Mouse (Mus musculus) liver, embryonic 11.5 days (tissue): ENCODE measurements around the gene Rassf10. TPM values are rescaled to one million over a fixed set of nuclear protein-coding genes. Genes with fewer than 3 reads are reported as not detected.

Experiments used
- ATAC-seq: fragments of 200-750 bp; cut with Nextera tagmentation; replicated peaks from 2 replicates; pipeline ENCODE4 v1.8.0; 2017; ENCODE audit warnings: moderate number of reproducible peaks, mild to moderate bottlenecking, moderate TSS enrichment, moderate library complexity; ENCODE audit not compliant: low FRiP score
- DNase-seq: peaks from one replicate; pipeline ENCODE4 v3.0.0-alpha.2; 2017; ENCODE audit warnings: low spot score
- H3K27ac ChIP-seq: fragments of 300-500 bp; sonication (generic); 2 replicates; pipeline ENCODE4 v1.5.1; 2014; ENCODE audit warnings: mild to moderate bottlenecking, low read depth, low read length, control low read depth
- H3K27me3 ChIP-seq: fragments of 300-500 bp; sonication (generic); replicated peaks from 2 replicates; pipeline ENCODE4 v1.6.1; 2014; ENCODE audit warnings: low read length, mixed read lengths; ENCODE audit not compliant: control insufficient read depth, insufficient read depth
- H3K36me3 ChIP-seq: fragments of 300-500 bp; sonication (generic); 2 replicates; pipeline ENCODE4 v1.6.1; 2014; ENCODE audit warnings: mild to moderate bottlenecking, low read length, moderate library complexity, mixed read lengths; ENCODE audit not compliant: control insufficient read depth, insufficient read depth
- H3K4me1 ChIP-seq: fragments of 300-500 bp; sonication (generic); replicated peaks from 2 replicates; pipeline ENCODE4 v1.6.1; 2014; ENCODE audit warnings: low read length, mixed read lengths; ENCODE audit not compliant: control insufficient read depth, insufficient read depth
- H3K4me2 ChIP-seq: fragments of 300-500 bp; sonication (generic); 2 replicates; pipeline ENCODE4 v1.6.1; 2014; ENCODE audit warnings: mild to moderate bottlenecking, control low read depth, moderate library complexity
- H3K4me3 ChIP-seq: fragments of 300-500 bp; sonication (generic); 2 replicates; pipeline ENCODE4 v1.5.1; 2014; ENCODE audit warnings: low read depth, low read length, control low read depth
- H3K9ac ChIP-seq: fragments of 300-500 bp; sonication (generic); 2 replicates; pipeline ENCODE4 v1.6.1; 2014; ENCODE audit warnings: low read depth, low read length, control low read depth
- H3K9me3 ChIP-seq: fragments of 300-500 bp; sonication (generic); 2 replicates; pipeline ENCODE4 v1.6.1; 2016; ENCODE audit warnings: low read length, inconsistent platforms, mixed read lengths; ENCODE audit not compliant: control insufficient read depth
- WGBS: fragments of 180-500 bp; shearing (Covaris S2); extraction: QIAGEN DNeasy Blood & Tissue Kit; methylation state at CpG from one replicate; pipeline ENCODE4 v1.1.7; 2014; 5-methylcytosine and 5-hydroxymethylcytosine counted together
- polyA plus RNA-seq: library from polyadenylated mRNA; unstranded; fragments of >200 nt; fragmentation: Nextera tagmentation; extraction: Ambion mirVana; gene quantifications from 2 replicates; pipeline ENCODE4 v1.2.1, GENCODE M21; 2014

The Rassf10 gene
- polyA plus RNA-seq: 0.07 and 0.19 TPM in 2 replicates

DNA sequence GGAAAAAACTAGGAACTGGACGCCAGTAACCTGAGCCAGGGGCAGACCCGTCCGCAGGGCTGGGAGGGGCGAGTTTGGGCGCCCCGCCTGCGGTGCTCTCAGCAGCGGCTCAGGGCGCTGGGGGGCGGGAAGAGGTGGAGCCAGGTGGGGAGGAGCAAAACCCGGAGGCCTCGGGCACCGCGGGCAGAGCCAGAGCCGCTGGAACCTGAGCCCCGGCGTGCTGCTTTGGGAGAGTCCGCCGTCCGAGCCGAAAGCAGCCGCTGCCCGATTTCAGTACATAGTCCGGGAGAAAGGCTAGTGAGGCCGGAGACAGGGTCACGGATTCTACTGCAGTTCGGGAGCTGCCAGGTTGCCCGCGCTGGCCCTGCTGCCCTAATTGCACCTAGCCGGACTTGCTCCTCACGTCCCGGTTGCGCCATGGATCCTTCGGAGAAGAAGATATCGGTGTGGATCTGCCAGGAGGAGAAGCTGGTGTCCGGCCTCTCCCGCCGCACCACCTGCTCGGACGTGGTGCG lies at the start of gene Rassf10:
Gene Rassf10 (plus strand): TSS at position 186 of the 515 bp plus-strand sequence.
- peak within 1 kb of the TSS; percentile 61 for H3K4me2 ChIP-seq
- H3K27me3 ChIP-seq: peaks cover 50% of the 10 kb centered on the region
- ATAC-seq (peak; percentile 71), DNase-seq (peak; percentile 73)
- peak within 1 kb of the TSS; percentile 36 for H3K4me3 ChIP-seq
- peaks cover 3% of the 10 kb centered on the region for H3K4me1 ChIP-seq
- H3K9ac ChIP-seq: no peak within 1 kb of the TSS
- H3K27ac ChIP-seq: no peak within 1 kb of the TSS
- H3K36me3 ChIP-seq: no peaks in the 10 kb centered on the region
- WGBS: 3% methylated on average over 40 of the region's 41 CpGs
- no peaks in the 10 kb centered on the region for H3K9me3 ChIP-seq

- Histone ChIP-seq H3K9ac (no peak overlapping the region), H3K27me3 (no peaks in the 10 kb centered on the region), H3K27ac (no peak overlapping the region), H3K4me2 (no peak overlapping the region), H3K4me3 (no peak overlapping the region), H3K4me1 (no peaks in the 10 kb centered on the region), H3K36me3 (no peaks in the 10 kb centered on the region), H3K9me3 (no peaks in the 10 kb centered on the region)
- ATAC-seq (no peak), DNase-seq (no peak)
- WGBS: 82% methylated on average over 5 of the region's 5 CpGs
Observed at GRCm38 (mm10) chr7:112906848-112907247, 46.9 kb upstream of the Rassf10 start.

DNA sequence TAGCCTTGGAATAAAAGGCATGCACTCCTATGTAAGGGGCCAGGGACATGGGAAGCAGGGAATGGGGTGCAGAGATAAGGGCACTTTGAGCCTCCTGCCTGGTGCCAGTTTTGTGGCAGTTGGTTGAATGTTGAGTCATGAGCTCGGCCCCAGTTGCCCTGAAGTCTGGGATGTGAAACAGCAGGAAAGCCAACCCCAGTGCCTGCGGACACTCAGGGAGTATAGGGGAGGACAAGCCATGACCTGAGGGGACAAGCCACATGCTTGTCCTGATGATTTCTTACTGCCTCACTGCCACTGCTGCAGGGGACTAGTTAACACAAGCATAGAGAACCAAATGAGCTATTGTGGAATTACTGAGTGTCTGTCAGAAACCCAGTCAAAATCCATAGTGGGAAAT lies 46.3 kb upstream of the Rassf10 start:
- H3K4me1 ChIP-seq: no peaks in the 10 kb centered on the region
- H3K9me3 ChIP-seq: no peaks in the 10 kb centered on the region
- H3K27me3 ChIP-seq: no peaks in the 10 kb centered on the region
- H3K4me2 ChIP-seq: no peak overlapping the region
- no peak overlapping the region for H3K4me3 ChIP-seq
- no peak overlapping the region for H3K27ac ChIP-seq
- DNase-seq (no peak), ATAC-seq (no peak)
- 77% methylated on average over 2 of the region's 2 CpGs for WGBS
- H3K9ac ChIP-seq: no peak overlapping the region
- H3K36me3 ChIP-seq: no peaks in the 10 kb centered on the region

DNA sequence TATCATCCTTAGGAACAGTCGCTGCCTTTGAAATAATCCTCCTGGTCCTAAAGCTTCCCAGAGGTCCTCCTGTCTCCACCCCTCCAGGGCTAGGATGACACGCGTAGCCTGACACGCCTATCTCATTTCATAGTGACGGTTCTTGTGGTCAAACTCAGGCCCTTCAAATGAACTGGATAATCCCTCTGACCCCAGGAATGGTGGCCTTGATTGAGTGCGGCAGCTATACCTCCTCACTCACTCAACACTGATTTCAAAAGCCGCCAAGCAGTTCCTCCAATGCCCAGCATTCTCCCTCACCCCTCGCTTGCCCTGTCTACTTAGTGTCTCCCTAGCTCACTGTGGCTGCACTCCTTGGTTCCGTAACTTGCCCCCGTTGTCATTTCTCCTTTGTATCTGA lies 44.6 kb upstream of the Rassf10 start:
- Histone ChIP-seq H3K36me3 (no peaks in the 10 kb centered on the region), H3K4me3 (no peak overlapping the region), H3K9me3 (no peaks in the 10 kb centered on the region), H3K4me1 (no peaks in the 10 kb centered on the region), H3K4me2 (no peak overlapping the region), H3K27ac (no peak overlapping the region), H3K9ac (no peak overlapping the region), H3K27me3 (no peaks in the 10 kb centered on the region)
- 72% methylated on average over 10 of the region's 10 CpGs for WGBS
- ATAC-seq (no peak), DNase-seq (no peak)

- Histone ChIP-seq H3K9ac (no peak overlapping the region), H3K9me3 (no peaks in the 10 kb centered on the region), H3K4me2 (no peak overlapping the region), H3K4me3 (no peak overlapping the region), H3K36me3 (no peaks in the 10 kb centered on the region), H3K27ac (no peak overlapping the region), H3K4me1 (no peaks in the 10 kb centered on the region), H3K27me3 (no peaks in the 10 kb centered on the region)
- ATAC-seq (no peak), DNase-seq (no peak)
- WGBS: 87% methylated on average over 3 of the region's 3 CpGs
Observed at GRCm38 (mm10) chr7:112912969-112913368, 40.8 kb upstream of the Rassf10 start.

GRCm38 (mm10) chr7:112915571-112915970 lies 38.2 kb upstream of the Rassf10 start:
- ATAC-seq: no peak
- no peak overlapping the region for H3K4me2 ChIP-seq
- H3K9me3 ChIP-seq: no peaks in the 10 kb centered on the region
- no peak overlapping the region for H3K9ac ChIP-seq
- H3K4me1 ChIP-seq: no peaks in the 10 kb centered on the region
- no peaks in the 10 kb centered on the region for H3K36me3 ChIP-seq
- H3K27me3 ChIP-seq: no peaks in the 10 kb centered on the region
- H3K27ac ChIP-seq: no peak overlapping the region
- H3K4me3 ChIP-seq: no peak overlapping the region
- no peak for DNase-seq
- 90% methylated on average over 4 of the region's 4 CpGs for WGBS

GRCm38 (mm10) chr7:112917613-112918278 lies 36.0 kb upstream of the Rassf10 start:
- H3K4me2 ChIP-seq: no peak overlapping the region
- H3K9me3 ChIP-seq: no peaks in the 10 kb centered on the region
- DNase-seq: no peak
- H3K27me3 ChIP-seq: no peaks in the 10 kb centered on the region
- H3K9ac ChIP-seq: no peak overlapping the region
- H3K4me1 ChIP-seq: no peaks in the 10 kb centered on the region
- no peak overlapping the region for H3K4me3 ChIP-seq
- ATAC-seq: no peak
- 60% methylated on average over 10 of the region's 10 CpGs for WGBS
- H3K27ac ChIP-seq: no peak overlapping the region
- H3K36me3 ChIP-seq: no peaks in the 10 kb centered on the region

- Histone ChIP-seq H3K4me2 (no peak overlapping the region), H3K4me1 (no peaks in the 10 kb centered on the region), H3K9ac (no peak overlapping the region), H3K4me3 (no peak overlapping the region), H3K9me3 (no peaks in the 10 kb centered on the region), H3K27me3 (no peaks in the 10 kb centered on the region), H3K36me3 (no peaks in the 10 kb centered on the region), H3K27ac (no peak overlapping the region)
- no peak for DNase-seq
- 56% methylated on average over 22 of the region's 22 CpGs for WGBS
- ATAC-seq: no peak
Observed at GRCm38 (mm10) chr7:112918279-112918991, 35.3 kb upstream of the Rassf10 start.
